Mouse (Mus musculus) testis, adult 2 months (tissue): Measurements from ENCODE around the gene Taf8. TPM values are rescaled to one million over a fixed set of nuclear protein-coding genes. Genes with fewer than 3 reads are reported as not detected.

Experiments
- H3K27ac ChIP-seq: fragments of 200-500 bp; 2 replicates; pipeline ENCODE4 v1.5.1; 2012; ENCODE audit warnings: low read depth, low read length; ENCODE audit not compliant: control insufficient read depth, insufficient read depth
- H3K27me3 ChIP-seq: fragments of 200-500 bp; 2 replicates; pipeline ENCODE4 v1.6.1; 2012; ENCODE audit warnings: mild to moderate bottlenecking, low read length, moderate library complexity; ENCODE audit not compliant: control insufficient read depth, insufficient read depth
- H3K36me3 ChIP-seq: fragments of 200-500 bp; 2 replicates; pipeline ENCODE4 v1.6.1; 2012; ENCODE audit warnings: mild to moderate bottlenecking, low read length; ENCODE audit not compliant: control insufficient read depth, insufficient read depth
- H3K4me1 ChIP-seq: fragments of 200-500 bp; 2 replicates; pipeline ENCODE4 v1.6.1; 2012; ENCODE audit warnings: low read length; ENCODE audit not compliant: control insufficient read depth, insufficient read depth
- H3K4me3 ChIP-seq: fragments of 200-500 bp; 2 replicates; pipeline ENCODE4 v1.5.1; 2012; ENCODE audit warnings: low read depth, mild to moderate bottlenecking, low read length, moderate library complexity, mixed read lengths; ENCODE audit not compliant: control insufficient read depth
- CTCF ChIP-seq: fragments of 200-500 bp; IDR thresholded peaks from 2 replicates; pipeline ENCODE4 v1.5.1; 2012; ENCODE audit warnings: low read depth, mild to moderate bottlenecking, inconsistent platforms, low read length, moderate library complexity; ENCODE audit not compliant: control insufficient read depth, insufficient read depth, insufficient replicate concordance
- POLR2A ChIP-seq: fragments of 200-500 bp; IDR thresholded peaks from 2 replicates; pipeline ENCODE4 v1.6.1; 2012; ENCODE audit warnings: low read depth, mild to moderate bottlenecking, inconsistent platforms, low read length, moderate library complexity; ENCODE audit not compliant: control insufficient read depth
- polyA plus RNA-seq: library from polyadenylated mRNA; depleted of rRNA; stranded (reverse); fragments of >200 nt; gene quantifications from 2 replicates; pipeline ENCODE4 v1.2.3, GENCODE M21; 2012

Taf8 gene
- polyA plus RNA-seq, 1 experiment = 15.3 TPM

DNA sequence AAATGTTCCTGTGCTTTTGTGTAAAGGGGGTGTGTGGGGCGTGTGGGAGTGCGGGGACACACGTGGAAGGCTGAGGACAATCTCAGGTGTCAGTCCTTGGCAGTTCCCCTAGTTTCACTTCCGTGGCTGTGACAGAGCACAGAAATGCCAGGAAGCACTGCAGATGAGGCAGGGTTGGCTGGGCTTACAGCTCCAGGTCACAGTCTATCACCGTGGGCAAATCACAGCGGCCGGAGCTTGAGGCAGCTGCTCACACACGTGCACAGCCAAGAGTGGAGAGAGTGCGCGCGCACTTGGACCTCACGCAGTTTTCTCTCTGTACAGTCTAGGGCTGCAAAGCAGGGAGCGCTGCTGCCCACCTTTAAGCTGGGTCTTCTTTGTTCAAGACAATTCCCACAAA lies 43.8 kb downstream of the Taf8 start:
- H3K4me3 ChIP-seq = no peak overlapping the region
- TF ChIP-seq POLR2A (no peak), CTCF (no peak)
- no peaks in the 10 kb centered on the region for H3K36me3 ChIP-seq
- no peak overlapping the region for H3K27ac ChIP-seq
- H3K27me3 ChIP-seq = no peaks in the 10 kb centered on the region
- H3K4me1 ChIP-seq = no peaks in the 10 kb centered on the region; the same call in 1 of the 2 replicates

DNA sequence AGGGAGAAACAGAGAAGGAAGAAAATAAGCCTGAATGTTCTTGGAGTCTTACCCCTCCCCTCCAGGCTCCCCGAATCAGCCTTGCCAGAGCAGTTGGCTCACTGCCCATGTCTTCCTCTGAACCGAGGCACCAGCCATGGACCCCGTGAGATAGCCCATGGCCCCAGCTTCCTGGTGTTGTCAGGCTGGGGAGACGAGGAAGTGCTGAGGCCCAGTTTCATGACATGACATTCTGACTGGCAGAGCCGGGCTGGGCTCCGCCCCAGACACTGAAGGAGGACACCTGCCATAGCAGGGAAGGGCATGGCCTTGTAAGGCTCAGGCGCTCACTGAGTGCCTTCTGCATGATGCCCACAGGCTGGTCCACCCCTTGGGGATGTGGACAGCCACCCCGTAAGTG lies 47.4 kb downstream of the Taf8 start:
- H3K36me3 ChIP-seq = no peaks in the 10 kb centered on the region
- H3K27me3 ChIP-seq = no peaks in the 10 kb centered on the region
- no peak overlapping the region for H3K27ac ChIP-seq
- H3K4me1 ChIP-seq = no peaks in the 10 kb centered on the region
- TF ChIP-seq POLR2A (no peak), CTCF (no peak)
- no peak overlapping the region for H3K4me3 ChIP-seq

DNA sequence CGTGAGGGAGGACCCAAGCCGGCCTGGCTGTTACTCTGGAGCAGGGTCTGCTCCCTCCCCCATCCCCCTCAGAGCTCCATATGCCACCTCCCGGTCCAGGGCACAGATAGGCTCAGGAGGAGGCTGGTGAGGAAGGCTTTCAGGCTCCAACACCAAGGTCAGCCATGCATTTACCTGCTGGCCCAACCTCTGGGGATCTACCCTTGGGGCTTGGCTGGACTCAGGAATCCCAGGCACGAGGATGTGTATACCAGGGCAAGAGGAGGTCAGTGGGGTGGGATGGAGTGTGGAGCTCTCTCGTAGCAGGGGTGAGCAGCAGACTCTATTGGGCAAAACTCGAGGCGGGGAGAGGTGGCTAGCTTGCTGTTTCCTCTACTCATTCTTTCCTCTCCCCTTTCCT lies 49.2 kb downstream of the Taf8 start:
- Histone ChIP-seq H3K27ac (no peak overlapping the region), H3K36me3 (no peaks in the 10 kb centered on the region), H3K4me3 (no peak overlapping the region), H3K27me3 (no peaks in the 10 kb centered on the region), H3K4me1 (no peaks in the 10 kb centered on the region)
- TF ChIP-seq CTCF = no peak
- TF ChIP-seq POLR2A = no peak

DNA sequence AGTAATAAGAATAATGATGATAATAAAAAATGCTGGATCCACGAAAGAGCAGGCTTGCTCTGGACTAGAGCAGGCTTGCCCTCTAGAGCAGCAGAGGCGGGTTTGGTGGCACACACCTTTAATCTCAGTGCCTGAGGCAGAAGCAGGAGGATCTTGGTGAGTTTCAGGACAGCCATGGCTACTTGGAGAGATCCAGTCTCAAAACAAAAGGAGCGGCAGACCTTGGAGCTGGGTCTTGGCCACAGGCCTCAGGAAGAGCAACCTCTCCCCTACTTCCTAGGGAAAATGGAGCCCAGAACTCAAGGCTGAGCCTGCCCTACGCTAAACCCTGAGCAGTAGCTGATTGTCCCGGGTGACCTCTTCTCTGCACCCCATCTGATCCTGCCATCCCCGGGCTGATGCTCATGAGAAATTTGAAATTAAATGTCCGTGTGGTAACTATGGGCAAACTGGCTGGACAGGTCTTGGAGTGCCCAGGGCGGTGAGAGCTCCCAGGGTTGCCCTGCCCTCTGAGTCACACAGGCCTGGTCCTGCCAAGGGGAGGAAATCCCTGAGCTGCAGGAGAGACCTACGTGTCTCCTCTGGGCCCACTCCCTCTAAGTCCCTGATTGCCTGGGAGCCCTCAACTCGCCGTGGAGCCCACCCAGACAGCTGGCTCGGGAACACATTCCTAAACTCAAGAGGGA lies 51.1 kb downstream of the Taf8 start:
- Histone ChIP-seq H3K4me1 (no peaks in the 10 kb centered on the region; the same call in 1 of the 2 replicates), H3K36me3 (no peaks in the 10 kb centered on the region), H3K4me3 (no peak overlapping the region), H3K27me3 (no peaks in the 10 kb centered on the region), H3K27ac (0 out of 2 replicates have a peak overlapping the region, but pooled peaks have one; percentile 3)
- TF ChIP-seq CTCF (no peak), POLR2A (no peak)

DNA sequence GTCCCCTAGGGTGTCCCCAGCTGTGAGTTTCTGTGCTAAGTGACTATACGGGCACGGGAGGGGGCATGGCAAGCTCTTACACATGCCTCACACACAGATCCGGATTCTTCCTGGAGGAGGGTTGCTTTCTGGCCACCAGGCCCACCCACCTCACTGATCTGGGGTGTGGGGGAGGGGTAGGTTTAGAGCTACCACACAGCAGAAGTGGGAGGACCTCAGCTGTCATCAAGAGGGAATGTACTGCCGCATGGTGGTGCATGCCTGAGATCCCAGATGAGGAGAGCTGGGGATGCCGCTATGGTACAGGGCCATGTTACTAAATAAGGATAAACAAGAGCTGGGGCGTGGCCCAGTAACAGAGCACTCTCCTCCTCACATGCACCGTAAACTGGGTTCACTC lies 51.9 kb downstream of the Taf8 start:
- no peaks in the 10 kb centered on the region for H3K36me3 ChIP-seq
- H3K27me3 ChIP-seq = no peaks in the 10 kb centered on the region
- TF ChIP-seq CTCF (no peak), POLR2A (no peak)
- H3K27ac ChIP-seq = no peak overlapping the region
- no peak overlapping the region for H3K4me3 ChIP-seq
- no peaks in the 10 kb centered on the region; the same call in 1 of the 2 replicates for H3K4me1 ChIP-seq

DNA sequence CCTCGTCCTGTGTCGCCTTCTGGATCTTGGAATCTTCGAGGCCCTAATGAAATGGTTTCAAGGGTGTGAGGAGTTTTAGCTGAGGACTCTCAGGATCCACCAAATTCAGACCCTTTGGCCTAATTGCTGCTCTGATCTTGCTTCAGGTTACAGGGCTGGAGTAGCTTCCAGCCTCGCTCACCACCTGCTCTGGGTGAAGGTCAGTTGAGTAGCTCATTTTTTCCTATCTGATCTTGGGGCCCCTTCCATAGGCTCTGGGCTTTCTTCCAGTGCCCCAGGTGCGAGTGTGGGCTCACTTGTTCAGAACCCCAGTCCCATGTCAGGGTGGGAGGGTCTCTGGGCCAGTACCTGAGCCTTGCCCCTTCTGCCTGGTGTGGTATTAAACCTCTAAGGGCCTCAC lies 52.7 kb downstream of the Taf8 start:
- Histone ChIP-seq H3K27ac (no peak overlapping the region), H3K36me3 (no peaks in the 10 kb centered on the region), H3K4me1 (no peaks in the 10 kb centered on the region; the same call in 1 of the 2 replicates), H3K4me3 (no peak overlapping the region), H3K27me3 (no peaks in the 10 kb centered on the region)
- no peak for TF ChIP-seq POLR2A
- no peak for TF ChIP-seq CTCF

DNA sequence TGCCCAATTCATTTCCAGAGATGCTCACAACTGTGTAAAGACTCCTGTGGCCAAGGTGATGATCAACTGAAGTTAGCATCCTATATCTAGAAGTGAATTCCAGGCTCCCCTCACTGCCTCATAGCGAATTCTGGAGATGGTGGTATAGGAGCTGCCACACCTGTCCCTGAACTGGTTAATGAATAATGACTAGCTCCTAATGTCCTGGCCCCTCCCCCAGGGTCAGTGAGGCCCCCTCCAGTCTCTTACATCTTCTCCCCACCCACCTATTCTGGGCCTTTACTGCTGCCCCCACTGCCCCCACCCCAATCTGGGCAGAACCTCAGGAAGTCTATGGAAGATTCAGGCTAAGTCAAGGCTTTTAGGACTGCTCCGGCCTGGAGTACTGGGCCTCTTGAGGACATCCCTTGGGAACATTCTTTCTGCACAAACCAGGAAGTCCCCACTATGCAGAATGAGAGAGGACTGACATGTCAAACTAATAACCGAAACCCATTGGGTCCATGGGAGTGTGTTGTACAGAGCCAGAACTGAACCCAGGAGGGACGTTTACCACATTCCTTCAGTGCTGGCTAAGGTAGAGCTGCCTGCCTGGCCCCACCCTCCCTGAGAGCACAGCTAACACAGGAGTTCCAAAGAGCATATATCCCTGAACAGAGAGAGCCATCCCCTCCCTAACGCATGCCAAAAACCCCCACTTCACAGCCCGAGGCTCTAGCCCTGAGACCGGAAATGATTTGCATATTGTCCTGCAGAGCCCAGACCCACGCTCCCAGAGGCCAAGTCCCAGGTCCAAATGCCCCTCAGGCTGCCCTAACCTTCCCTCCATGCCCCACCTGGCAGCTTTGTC lies 53.3 kb downstream of the Taf8 start:
- Histone ChIP-seq H3K27me3 (no peaks in the 10 kb centered on the region), H3K27ac (no peak overlapping the region)

More for the DNA sequence above, 53.3 kb downstream of the Taf8 start:
- H3K4me1 ChIP-seq = no peaks in the 10 kb centered on the region; the same call in 1 of the 2 replicates
- H3K4me3 ChIP-seq = no peak overlapping the region
- no peaks in the 10 kb centered on the region for H3K36me3 ChIP-seq
- TF ChIP-seq POLR2A = no peak
- no peak for TF ChIP-seq CTCF
